Comparison of ENCODE assay signal across 8 mouse cellular contexts in genomic region chr11:94942282-94943023, GRCm38 (mm10). TPM values are rescaled to one million over a fixed set of nuclear protein-coding genes. Genes with fewer than 3 reads are reported as not detected.
DNase-seq lines count a peak whose midpoint lies in the region; ATAC-seq lines count a peak whose summit lies in the region.

No protein-coding gene starts in this region.

- H3K9ac ChIP-seq in intestine, embryonic 14.5 days (ENCODE audit: low read length) = no peak overlapping the region
- no peak overlapping the region for H3K9ac ChIP-seq in lung, embryonic 16.5 days (ENCODE audit: low read length)
- no peak overlapping the region for H3K9ac ChIP-seq in neural tube, embryonic 15.5 days (replicated peaks)

- peaks cover 94% of the 10 kb centered on the region for H3K36me3 ChIP-seq in intestine, embryonic 14.5 days (ENCODE audit: control insufficient read depth, insufficient read depth, low read length)
- H3K36me3 ChIP-seq in lung, embryonic 16.5 days (ENCODE audit: control insufficient read depth, insufficient read depth, low read length) = peaks cover 23% of the 10 kb centered on the region; the same call in 1 of the 2 replicates
- H3K36me3 ChIP-seq in neural tube, embryonic 15.5 days = no peaks in the 10 kb centered on the region

- no peaks in the 10 kb centered on the region for H3K27me3 ChIP-seq in intestine, embryonic 14.5 days (replicated peaks; ENCODE audit: control insufficient read depth, insufficient read depth, low read length)
- no peaks in the 10 kb centered on the region for H3K27me3 ChIP-seq in lung, embryonic 16.5 days (ENCODE audit: control insufficient read depth, insufficient read depth, low read depth, low read length)
- H3K27me3 ChIP-seq in neural tube, embryonic 15.5 days (replicated peaks) = peaks cover 34% of the 10 kb centered on the region

- WGBS in intestine, embryonic 14.5 days = 50% methylated on average over 13 of the region's 13 CpGs
- WGBS in lung, embryonic 16.5 days = 47% methylated on average over 13 of the region's 13 CpGs
- 55% methylated on average over 13 of the region's 13 CpGs for WGBS in neural tube, embryonic 15.5 days

- H3K4me2 ChIP-seq in intestine, embryonic 14.5 days (ENCODE audit: low read length) = no peak overlapping the region
- no peak overlapping the region for H3K4me2 ChIP-seq in lung, embryonic 16.5 days (ENCODE audit: low read depth, low read length)
- no peak overlapping the region for H3K4me2 ChIP-seq in neural tube, embryonic 15.5 days

- peak; percentile 47 to 48 for DNase-seq in layer of hippocampus, postnatal 10 days (ENCODE audit: low spot score in 2 of 2)
- no peak for DNase-seq in layer of hippocampus, postnatal 14 days (ENCODE audit: low spot score in 2 of 2)
- peak; percentile 45 for DNase-seq in T-cell, adult 2 months (ENCODE audit: low spot score)
- DNase-seq in cerebellum, postnatal 36 days = peak; percentile 46 to 47
- no peak for DNase-seq in intestine, embryonic 14.5 days (ENCODE audit: low spot score)
- DNase-seq in thymus, postnatal 14 days = peak; percentile 69

- ATAC-seq in intestine, embryonic 14.5 days (replicated peaks; ENCODE audit: low FRiP score, low TSS enrichment, low read depth) = no peak
- no peak for ATAC-seq in lung, embryonic 16.5 days (ENCODE audit: low read depth)
- no peak for ATAC-seq in neural tube, embryonic 15.5 days (ENCODE audit: low FRiP score)

- H3K27ac ChIP-seq in intestine, embryonic 14.5 days (ENCODE audit: low read depth) = peak overlapping the region; percentile 8; the same call in 1 of the 2 replicates
- peak overlapping the region; percentile 1; the same call in 1 of the 2 replicates for H3K27ac ChIP-seq in lung, embryonic 16.5 days (ENCODE audit: low read length)
- H3K27ac ChIP-seq in neural tube, embryonic 15.5 days (replicated peaks) = no peak overlapping the region

- peaks cover 15% of the 10 kb centered on the region; the same call in 1 of the 2 replicates for H3K4me1 ChIP-seq in intestine, embryonic 14.5 days (replicated peaks; ENCODE audit: control insufficient read depth, insufficient read depth, low read length)
- peaks cover 13% of the 10 kb centered on the region for H3K4me1 ChIP-seq in lung, embryonic 16.5 days (replicated peaks; ENCODE audit: control insufficient read depth, insufficient read depth, low read length)
- peaks cover 9% of the 10 kb centered on the region for H3K4me1 ChIP-seq in neural tube, embryonic 15.5 days

- no peaks in the 10 kb centered on the region for H3K9me3 ChIP-seq in intestine, embryonic 14.5 days (ENCODE audit: control insufficient read depth, low read length)
- no peaks in the 10 kb centered on the region for H3K9me3 ChIP-seq in lung, embryonic 16.5 days (ENCODE audit: control insufficient read depth, low read length)
- H3K9me3 ChIP-seq in neural tube, embryonic 15.5 days (replicated peaks) = no peaks in the 10 kb centered on the region

- H3K4me3 ChIP-seq in intestine, embryonic 14.5 days (ENCODE audit: low read depth, low read length) = no peak overlapping the region
- no peak overlapping the region for H3K4me3 ChIP-seq in lung, embryonic 16.5 days (ENCODE audit: low read length)
- H3K4me3 ChIP-seq in neural tube, embryonic 15.5 days (replicated peaks) = no peak overlapping the region

RNA-seq across cellular contexts. Expression of gene Col1a1, which starts 6.4 kb away (rescaled TPM):
- total RNA-seq in layer of hippocampus, postnatal 10 days (2021) = 10 to 100 TPM; 60.6 to 66.1 TPM
- 10 to 100 TPM; 39.7 to 59.5 TPM for total RNA-seq in layer of hippocampus, postnatal 14 days (2021)
- 841 and 905 TPM in 2 replicates for polyA plus RNA-seq in intestine, embryonic 14.5 days (2014; fragmentation: Nextera tagmentation; extraction: Ambion mirVana)
- 1,180 and 1,421 TPM in 2 replicates for polyA plus RNA-seq in lung, embryonic 16.5 days (2015; fragmentation: Nextera tagmentation; extraction: Ambion mirVana)
- 317 and 375 TPM in 2 replicates for polyA plus RNA-seq in neural tube, embryonic 15.5 days (2015; fragmentation: Nextera tagmentation; extraction: Ambion mirVana)

RNA-seq across cellular contexts. Expression of gene Hils1, which starts 24.9 kb away (rescaled TPM):
- total RNA-seq in layer of hippocampus, postnatal 10 days (2021) = not detected
- not detected for total RNA-seq in layer of hippocampus, postnatal 14 days (2021)
- polyA plus RNA-seq in intestine, embryonic 14.5 days (2014; fragmentation: Nextera tagmentation; extraction: Ambion mirVana) = not detected in 2 replicates
- not detected in 2 replicates for polyA plus RNA-seq in lung, embryonic 16.5 days (2015; fragmentation: Nextera tagmentation; extraction: Ambion mirVana)
- polyA plus RNA-seq in neural tube, embryonic 15.5 days (2015; fragmentation: Nextera tagmentation; extraction: Ambion mirVana) = not detected in 2 replicates

RNA-seq across cellular contexts. Expression of gene Sgca, which starts 33.7 kb away (rescaled TPM):
- total RNA-seq in layer of hippocampus, postnatal 10 days (2021) = under 1 TPM; 0.66 to 0.78 TPM
- total RNA-seq in layer of hippocampus, postnatal 14 days (2021) = under 1 TPM; 0.95 to 0.99 TPM
- 0.22 TPM in 1 of 2 replicates, not detected in the other for polyA plus RNA-seq in intestine, embryonic 14.5 days (2014; fragmentation: Nextera tagmentation; extraction: Ambion mirVana)
- 1.3 and 1.4 TPM in 2 replicates for polyA plus RNA-seq in lung, embryonic 16.5 days (2015; fragmentation: Nextera tagmentation; extraction: Ambion mirVana)
- 0.77 and 1.4 TPM in 2 replicates for polyA plus RNA-seq in neural tube, embryonic 15.5 days (2015; fragmentation: Nextera tagmentation; extraction: Ambion mirVana)

RNA-seq across cellular contexts. Expression of gene Ppp1r9b, which starts 48.4 kb away (rescaled TPM):
- total RNA-seq in layer of hippocampus, postnatal 10 days (2021) = 100 to 1,000 TPM; 501 TPM
- 100 to 1,000 TPM; 705 to 706 TPM for total RNA-seq in layer of hippocampus, postnatal 14 days (2021)
- 11.9 and 12.2 TPM in 2 replicates for polyA plus RNA-seq in intestine, embryonic 14.5 days (2014; fragmentation: Nextera tagmentation; extraction: Ambion mirVana)
- polyA plus RNA-seq in lung, embryonic 16.5 days (2015; fragmentation: Nextera tagmentation; extraction: Ambion mirVana) = 8.2 and 8.3 TPM in 2 replicates
- 18.8 TPM in 2 replicates for polyA plus RNA-seq in neural tube, embryonic 15.5 days (2015; fragmentation: Nextera tagmentation; extraction: Ambion mirVana)

Comparison
In these comparisons a context has a peak if more than half of its experiments do, and no peak if none do; other contexts are left out.
1. DNase-seq: peak in layer of hippocampus, postnatal 10 days (2 of 2), T-cell, adult 2 months (single experiment), cerebellum, postnatal 36 days (2 of 2) and thymus, postnatal 14 days (single experiment); none in layer of hippocampus, postnatal 14 days (0 of 2) and intestine, embryonic 14.5 days (single experiment).